Mouse (Mus musculus) megakaryocyte progenitor cell, adult 5-6 weeks (primary cell): ENCODE measurements around the gene Nudcd3. TPM values are rescaled to one million over a fixed set of nuclear protein-coding genes. Genes with fewer than 3 reads are reported as not detected.

Experiments
- ATAC-seq: replicated peaks from 2 replicates; pipeline ENCODE4 v1.8.0; 2016; ENCODE audit warnings: mild to moderate bottlenecking, moderate TSS enrichment, inconsistent platforms; ENCODE audit not compliant: poor library complexity
- total RNA-seq, 2 experiments: library from RNA; stranded (forward) in 1 of 2; stranded (reverse) in 1 of 2; fragments of 157-497, 149-512 nt in 1 of 2; fragments of 200-1000 nt in 1 of 2; gene quantifications; 2 replicates each; pipeline versions ENCODE4 v1.2.3 to v1.2.4; 2015 to 2017

Gene Nudcd3
- 15.6 and 22.7 TPM in 2 replicates for total RNA-seq (2015)
- 33.4 and 36.9 TPM in 2 replicates for total RNA-seq (2017)

DNA sequence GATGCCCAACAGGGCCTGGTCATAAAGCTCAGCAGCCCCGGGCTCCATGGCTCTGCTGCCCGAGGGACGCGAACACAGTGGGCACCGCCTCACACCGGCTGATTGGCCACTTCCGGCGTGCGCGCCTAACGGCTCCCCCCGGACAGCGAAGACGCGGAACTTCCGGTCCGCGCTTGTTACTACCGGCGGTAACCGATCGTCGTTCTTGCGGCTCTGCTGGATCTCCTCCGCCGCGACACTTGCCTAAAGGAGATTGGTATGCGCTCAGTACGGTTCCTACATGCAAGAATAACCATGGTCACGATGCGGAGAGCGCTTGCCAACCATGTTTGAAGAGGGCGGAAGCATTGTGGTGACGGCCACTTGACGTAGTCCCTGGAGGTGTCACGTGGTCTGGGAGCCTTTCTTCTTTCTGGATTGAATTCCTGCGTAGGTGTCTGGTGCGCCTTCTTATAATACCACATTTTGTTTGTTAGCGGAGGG is at the start of gene Nudcd3:
Gene Nudcd3 (minus strand): TSS at position 329 of the 483 bp plus-strand sequence.
- ATAC-seq: peak; percentile 92

DNA sequence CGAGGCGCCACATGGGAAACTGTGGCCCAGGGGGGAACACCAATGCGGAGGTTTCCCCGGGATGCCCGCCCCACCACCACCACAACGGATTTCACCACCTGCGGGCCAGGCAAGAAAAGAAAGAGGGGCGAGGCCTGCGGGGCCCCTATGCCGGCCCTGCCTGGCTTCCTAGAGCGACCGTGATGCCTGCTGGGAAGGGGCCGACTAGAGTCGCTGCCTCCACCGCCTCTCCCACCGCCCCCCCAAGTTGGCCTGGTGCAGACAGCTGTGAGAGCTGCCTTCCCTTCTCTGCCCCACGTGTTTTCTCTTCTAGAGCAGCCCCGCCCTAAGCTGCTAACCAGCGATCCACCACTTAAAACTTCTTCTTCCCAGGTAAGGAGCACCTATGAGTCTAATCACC is 44.5 kb upstream of the Nudcd3 start:
- ATAC-seq: no peak

DNA sequence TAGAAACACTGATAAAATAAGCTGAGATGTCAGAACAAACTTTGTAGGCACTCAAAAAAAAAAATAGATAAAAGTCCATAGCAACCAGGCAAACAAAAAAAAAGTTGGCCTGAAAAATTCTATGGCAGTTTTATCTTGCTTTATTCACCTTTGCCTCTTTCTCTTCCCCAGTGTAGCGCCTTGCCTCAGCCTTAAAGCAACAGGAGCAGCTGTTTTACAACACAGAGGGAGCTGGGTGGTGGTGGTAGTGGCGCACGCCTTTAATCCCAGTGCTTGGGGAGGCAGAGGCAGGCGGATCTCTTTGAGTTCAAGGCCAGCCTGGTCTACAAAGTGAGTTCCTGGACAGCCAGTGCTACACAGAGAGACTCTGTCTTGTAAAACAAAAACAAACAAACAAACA is 32.8 kb upstream of the Nudcd3 start:
- ATAC-seq: no peak

DNA sequence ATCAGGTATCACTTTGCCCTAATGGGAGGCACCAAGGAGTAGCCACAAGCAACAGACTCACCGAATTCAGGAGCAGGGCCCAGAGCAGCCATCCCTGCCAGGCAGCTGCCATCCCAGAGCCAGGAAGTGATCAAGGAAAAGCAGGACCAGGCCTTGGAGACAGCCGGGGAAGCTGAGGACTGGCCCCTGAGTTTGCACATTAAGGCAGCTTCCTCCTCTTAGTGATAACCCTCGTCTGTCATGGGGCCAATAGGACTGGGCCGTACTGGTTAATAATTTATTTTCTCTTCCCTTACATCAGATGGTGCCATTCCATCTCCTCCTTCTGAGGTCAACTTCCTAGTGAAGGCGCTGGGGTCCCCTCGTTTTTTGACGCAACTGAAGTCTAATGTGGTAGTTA is 29.8 kb upstream of the Nudcd3 start, which contains the start of gene Npc1l1:
Gene Npc1l1 (minus strand): TSS at position 132 of the 400 bp plus-strand sequence.
- no peak for ATAC-seq

DNA sequence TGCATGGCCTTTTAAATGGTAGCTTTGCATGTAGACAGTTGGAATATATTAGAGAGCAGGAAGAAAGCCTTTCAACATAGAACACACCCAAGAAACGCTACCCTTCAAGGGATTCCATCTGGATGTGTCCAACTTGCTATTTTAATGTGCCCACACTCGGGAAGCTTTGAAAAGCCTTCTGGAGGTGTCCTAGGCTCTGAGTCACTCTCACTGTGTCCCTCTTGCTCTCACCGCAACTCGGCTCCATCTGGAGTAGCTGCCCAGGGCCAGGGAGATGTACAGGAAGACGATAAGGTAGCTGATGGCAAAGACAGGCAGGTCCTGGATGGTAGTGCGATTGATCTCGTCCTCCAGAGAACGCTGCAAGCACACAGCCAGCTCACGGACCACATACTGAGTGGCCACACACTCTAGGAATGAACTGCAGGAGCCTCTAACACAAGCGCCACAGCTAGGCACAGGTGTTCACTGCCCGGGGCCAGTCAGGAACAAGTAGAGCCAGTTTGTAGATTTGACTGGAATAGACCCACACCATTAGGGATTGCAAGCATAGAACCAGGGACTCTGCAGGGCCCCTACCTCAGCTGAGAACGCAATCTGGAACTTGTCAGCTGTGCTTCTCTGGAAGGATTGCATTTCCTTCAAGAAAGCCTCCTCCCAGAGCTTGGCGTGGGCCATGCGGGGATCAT is 24.5 kb upstream of the Nudcd3 start:
- no peak for ATAC-seq

DNA sequence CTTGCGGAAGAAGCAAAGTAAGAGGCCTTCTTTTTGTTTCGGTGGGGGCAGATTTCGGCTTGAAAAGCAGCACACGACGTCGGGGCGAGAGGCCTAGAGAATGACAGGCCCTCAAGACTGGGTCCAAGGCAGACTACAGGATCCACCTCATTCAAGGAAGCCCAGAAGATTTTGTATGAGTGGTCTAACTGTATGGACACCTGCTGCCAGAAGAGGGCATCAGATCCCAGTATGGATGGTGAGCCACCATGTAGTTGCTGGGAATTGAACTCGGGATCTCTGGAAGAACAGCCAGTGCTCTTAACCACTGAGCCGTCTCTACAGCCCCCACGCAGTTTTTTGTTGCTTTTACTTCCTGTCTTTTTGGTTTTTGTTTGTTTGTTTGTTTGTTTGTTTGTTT is 22.0 kb upstream of the Nudcd3 start:
- no peak for ATAC-seq

DNA sequence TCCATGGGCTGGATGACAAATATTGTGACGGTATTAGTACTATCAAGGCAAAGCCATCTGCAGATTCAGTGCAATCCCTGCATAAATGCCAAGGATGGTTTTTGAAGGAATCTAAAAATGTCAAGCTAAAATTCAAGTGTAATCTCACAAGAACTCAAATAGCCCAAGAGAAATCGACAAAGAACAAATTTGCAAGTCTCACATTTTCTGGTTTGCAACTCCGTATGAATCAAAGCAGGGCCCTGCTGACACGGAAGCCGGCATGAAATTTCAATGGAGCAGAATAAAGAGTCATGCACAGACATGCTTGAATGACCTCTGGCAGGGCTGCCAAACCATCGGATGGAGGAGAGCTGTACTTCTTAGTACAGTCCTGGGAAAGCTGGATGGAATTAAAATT is 19.8 kb upstream of the Nudcd3 start:
- ATAC-seq: no peak

DNA sequence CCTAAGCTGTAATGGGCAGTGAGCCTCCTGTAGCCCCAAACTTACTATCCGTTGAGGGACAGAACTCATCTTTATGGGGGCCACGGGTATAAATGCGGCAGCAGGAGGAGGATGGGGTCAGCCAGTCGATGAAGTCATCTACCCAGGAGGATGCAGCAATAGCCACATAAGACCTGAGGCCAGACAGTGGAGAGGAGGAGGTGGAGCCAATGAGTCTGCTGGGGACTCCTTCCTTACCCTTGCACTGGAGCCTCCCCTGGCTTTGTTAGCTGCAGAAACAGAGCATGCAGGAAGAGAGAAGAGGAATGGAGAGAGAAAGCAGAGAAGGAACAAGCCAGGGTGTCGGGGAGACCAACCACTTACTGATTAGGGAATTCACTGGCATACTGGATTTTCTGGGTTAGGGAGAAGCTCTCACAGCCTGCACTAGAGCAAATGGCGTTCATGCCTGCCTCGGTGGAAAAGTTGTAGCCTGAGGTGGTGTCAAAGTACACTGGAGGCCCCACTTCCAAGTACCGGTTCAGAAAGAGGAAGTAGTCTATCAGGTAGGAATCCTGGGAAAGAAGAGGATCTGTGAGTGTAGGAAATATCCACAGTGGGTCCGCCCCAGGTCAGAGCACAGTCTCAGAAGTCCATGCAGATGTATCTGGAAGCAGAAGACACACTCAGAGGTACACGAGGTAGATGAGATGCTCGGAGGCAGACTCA is 18.1 kb upstream of the Nudcd3 start:
- no peak for ATAC-seq

DNA sequence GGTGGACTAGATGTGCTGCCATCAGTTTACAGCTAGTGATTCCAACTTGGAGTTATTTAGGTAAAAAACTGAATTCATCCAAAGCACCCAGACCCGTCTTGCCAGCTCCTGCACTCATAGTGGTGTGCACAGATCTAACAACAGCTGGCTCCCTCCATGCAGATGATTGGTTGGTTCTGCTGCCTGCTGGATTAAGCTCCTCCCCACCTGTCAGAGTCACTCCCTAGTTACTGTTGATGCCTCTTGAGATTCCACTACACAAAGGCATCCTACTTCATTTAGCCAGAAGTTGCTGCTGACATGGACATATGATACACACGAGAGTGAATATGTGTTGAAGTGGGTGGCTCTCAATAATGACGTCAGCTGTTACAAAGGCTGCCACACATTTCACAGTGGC is 16.6 kb upstream of the Nudcd3 start:
- no peak for ATAC-seq

DNA sequence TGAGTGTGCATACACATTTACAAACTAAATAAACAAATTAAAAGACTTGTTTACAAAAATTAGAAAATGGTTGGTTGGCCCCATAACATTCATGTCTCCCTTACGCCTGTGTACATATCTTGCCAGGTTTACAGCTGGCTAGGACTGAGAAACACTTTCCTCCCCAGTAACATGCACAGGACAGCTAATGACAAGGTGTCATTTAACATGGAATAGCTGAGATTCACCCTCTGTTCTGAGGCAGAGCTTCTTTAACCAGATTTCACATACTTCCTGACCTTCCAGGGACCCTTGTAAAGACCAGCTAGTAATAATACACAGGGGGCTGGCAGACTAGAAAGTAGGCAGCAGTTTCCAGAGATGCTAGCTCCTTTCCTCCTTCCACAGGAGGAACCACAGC is 7.9 kb upstream of the Nudcd3 start:
- ATAC-seq: no peak

DNA sequence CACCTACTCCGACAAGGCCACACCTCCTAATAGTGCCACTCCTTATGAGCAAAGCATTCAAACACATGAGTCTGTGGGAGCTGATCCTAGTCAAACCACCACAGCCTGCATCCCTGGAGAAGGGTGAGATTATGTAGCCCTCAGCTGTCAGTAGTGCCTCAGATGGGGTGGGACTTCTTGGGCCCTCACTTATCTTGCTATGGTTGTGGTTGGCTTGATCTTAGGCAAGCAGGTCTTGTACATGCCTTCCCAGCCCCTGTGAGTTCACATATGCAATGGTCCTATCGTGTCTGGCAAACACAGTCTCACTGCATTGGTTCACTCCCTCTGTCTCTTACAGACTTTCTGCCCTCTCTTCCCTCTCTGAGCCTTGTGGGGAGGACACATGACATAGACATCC is 6.9 kb upstream of the Nudcd3 start:
- peak; percentile 63 for ATAC-seq

DNA sequence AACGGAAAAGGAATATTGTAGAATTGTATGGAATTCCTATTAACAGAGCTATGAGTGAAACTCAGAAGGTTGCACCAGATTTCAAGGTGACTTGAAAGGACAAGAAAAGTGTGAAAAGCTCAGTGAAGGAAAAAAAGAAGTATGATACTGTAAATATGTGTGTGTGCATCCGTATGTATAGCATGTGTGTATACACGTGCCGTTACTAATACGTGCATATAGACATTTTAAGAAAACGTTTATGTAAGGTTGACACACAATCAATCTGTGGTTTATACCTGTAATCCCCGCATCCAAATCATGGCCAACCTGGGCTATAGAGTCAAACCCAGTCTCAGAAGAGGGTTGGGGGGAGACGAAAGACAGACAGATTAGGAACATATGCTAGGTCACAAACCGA is 355 bp upstream of the Nudcd3 start:
- no peak for ATAC-seq

DNA sequence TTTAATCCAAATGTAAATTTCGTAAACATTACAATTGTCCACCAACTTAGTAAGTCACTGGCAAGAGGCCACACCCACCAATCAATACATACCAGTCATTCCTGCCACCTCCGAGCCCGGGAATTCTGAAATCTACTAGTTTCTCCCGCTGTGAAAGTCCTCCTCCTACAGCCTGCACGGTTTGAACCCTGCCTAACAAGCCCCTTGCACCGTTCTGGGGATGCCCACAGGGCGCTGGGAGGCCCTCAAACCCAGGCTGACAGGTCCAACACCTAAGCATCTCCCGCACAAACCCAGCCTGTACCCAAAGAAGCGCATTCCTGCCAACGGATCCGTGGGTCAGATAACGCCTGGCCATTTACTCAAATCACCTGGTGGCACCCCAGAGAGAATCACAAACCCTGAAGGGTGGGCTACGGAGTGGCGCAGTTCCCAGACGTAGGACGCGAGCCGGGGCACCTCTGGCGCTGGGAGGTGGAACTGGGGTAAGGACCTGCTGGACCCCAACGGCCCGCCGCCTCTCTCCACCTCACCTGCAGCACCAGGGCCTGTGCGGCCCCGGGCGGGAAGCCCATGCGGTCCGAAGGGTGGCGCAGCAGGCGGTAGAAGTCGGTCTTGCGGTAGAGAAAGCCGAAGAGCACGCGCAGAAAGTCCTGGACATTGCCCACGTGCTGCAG is 667 bp downstream of the Nudcd3 start, which contains the start of gene A730071L15Rik:
Gene A730071L15Rik (plus strand): TSS at position 620 of the 677 bp plus-strand sequence.
- peak; percentile 57 for ATAC-seq

DNA sequence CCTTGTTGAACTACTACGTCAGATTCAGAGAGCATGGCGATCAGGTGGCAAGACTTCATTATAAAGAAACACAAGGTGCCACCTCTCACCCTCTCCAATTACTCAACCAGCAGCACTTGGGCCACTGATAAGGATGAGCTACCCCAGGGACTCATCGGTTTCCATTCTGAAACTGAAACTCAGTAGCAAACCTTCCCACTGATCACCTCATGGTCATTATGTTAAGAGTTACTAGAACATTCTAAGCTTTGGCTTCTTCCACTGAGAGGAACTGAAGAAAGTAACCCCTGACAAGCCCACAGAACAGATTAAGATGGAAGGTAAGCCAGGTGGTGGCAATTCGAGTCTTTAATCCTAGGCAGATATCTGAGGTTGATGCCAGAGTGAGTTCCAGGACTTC is 1.8 kb downstream of the Nudcd3 start:
- no peak for ATAC-seq

DNA sequence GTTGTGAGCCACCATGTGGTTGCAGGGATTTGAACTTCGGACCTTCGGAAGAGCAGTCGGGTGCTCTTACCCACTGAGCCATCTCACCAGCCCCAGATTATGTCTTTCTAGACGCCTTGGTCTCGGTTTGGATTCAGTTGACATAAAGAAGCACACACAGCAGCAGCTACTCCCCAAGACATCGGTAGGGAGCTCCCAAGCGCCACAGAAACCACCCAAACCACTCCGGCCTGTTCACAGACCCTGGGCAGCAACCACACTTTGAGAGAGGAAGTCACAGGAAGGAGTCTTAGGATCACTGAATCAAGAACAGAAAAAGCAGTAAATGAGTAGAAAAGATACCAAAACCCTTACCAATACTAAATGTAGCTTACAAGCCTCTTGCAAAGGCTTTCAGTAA is 3.4 kb downstream of the Nudcd3 start:
- ATAC-seq: no peak

DNA sequence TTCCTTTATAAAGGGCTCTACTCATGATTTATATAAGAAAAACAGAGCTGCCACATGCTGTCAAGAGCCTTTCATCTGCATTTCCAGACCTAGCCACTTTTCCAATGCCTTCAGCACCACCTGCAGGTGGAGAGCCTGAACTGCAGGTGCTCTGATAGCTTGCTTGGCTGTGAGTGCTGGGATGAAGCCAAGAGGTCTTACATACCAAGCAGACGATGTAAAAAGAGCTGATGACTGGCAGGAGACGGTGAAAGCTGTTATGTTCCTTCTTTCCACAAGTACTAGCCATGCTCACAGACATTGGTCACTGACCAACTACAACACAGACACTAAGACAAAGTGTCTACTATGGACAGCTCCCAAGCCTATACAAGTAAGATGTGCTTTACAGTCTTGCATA is 12.3 kb downstream of the Nudcd3 start:
- ATAC-seq: peak; percentile 91

DNA sequence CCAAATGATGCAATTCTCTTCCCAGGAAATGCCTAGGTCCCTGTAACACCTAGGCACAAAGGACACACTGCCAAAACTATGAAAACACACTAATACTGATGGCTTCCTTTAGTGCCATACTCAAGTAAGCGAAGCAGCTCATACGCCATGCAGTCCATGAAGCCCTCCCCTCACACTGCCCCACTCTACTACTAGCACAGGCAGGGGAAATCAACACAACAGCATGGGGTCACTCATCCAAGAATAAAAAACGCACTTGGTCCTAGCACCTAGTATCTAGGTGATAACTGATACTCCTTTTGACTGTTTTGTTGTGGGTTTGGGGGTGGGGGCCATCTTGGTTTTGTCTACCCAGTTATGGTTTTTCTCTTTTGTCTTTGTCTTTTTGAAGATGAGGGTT is 12.8 kb downstream of the Nudcd3 start:
- ATAC-seq: no peak

DNA sequence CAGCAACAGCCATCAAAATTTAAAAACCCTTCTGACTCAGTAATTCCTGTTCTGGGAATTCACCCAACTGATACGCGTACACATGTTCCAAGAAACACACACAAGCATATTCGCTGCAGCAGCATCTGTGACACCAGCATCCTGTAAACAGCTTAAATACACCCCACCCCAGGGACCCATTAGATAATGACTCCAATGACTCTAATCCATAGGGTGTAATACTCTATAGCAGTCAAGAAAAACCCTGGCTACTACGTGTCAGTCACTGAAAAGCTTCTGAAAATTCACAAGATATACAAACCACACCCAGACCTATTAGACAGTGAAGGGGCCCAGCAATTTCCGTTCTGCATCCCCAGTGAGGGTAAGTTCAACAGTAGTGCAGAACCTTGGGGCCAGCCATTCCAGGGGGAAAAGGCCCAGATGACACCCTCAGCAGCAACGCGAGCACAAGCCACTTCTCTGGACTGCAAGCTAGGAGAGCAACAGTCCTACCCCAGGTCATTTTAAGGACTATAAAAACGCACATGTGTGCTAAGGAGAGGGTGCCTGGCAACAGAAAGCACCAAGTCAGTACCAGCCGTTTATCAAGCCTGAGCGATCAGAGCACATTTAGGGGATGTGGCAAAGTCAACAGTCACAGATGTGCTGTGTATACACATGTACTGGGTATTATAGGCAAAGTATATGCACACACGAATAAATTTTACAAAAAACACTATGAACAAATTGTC is 15.8 kb downstream of the Nudcd3 start:
- ATAC-seq: peak; percentile 59

DNA sequence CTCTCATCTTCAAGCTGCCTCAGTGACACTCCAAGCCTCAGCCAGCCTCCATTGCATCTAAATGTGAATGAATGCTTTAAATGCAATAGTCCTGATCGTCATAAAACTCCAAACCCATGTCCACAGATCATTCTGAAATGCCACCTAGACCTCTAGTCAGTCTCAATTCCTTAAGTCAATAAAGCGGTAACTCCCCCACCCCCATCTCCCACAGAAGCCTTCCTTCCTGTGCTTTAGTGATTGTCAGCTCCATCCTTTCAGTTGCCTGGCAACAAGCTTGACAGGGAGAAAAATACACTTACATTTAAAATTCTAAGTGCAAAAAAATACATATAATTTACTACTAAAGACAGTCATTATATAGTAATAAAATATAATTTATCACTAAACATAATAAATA is 17.0 kb downstream of the Nudcd3 start:
- no peak for ATAC-seq

DNA sequence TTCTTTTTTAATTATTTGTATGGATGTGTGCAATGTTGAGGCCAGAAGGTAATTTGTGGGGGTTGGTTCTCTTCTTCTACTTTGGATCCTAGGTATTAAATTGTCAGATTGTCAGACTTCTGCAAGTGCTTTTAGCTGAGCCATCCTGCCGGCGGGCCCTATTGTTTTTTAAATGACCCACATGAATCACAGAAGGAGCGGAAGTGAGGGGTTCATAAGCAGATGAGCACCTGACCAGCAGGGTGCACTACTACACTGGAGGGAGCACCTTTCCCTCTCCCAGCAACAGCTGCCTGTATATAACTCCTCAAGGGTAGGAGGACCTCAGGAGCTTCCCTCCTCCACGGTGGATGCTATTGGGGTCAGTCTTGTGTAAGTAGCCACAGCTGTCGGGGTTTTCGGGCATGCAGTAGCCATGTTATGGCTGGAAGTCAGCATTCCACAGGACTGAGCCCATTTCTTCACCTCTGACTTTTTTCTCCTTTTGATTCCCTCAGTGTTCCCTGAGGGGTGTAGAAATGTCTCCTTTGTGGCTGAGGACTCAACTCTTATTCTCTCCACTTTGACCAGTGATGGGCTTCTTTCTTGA is 19.3 kb downstream of the Nudcd3 start:
- ATAC-seq: no peak

DNA sequence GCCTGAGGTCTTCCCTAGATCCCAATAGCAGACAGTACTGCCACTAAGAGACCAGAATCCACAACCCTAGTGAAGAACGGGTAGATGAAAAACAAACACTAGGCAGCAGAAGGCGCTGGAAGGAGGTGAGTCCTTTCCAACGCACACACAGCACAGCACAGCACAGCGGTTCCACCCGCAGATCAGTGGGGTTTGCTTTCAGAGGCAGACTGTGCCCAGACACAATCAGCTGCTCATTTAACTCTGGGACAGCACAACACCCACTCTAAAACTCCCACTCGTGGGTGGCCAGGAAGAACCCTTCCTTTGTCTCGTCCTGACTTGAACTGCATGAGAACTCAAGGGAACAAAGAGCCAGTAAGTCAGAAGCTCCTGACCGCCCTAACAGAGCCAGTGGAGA is 21.0 kb downstream of the Nudcd3 start:
- no peak for ATAC-seq
